Mouse (Mus musculus) layer of hippocampus, adult 11-12 months (tissue): ENCODE results near the gene Ly6g6e.
"Not testable (repeated sequence)": the region's sequence is repeated elsewhere in the genome, so short reads cannot be mapped to it uniquely, and the experiment has no call there.

Source experiments
- DNase-seq: peaks from one replicate; pipeline ENCODE4 v3.0.0; 2022; ENCODE audit warnings: low spot score

Gene Ly6g6e

GRCm38 (mm10) chr17:35103221-35103690 is 26.6 kb downstream of the Ly6g6e start:
- DNase-seq: no peak

GRCm38 (mm10) chr17:35104079-35104478 is 27.4 kb downstream of the Ly6g6e start:
- DNase-seq: no peak

- no peak for DNase-seq
Observed at GRCm38 (mm10) chr17:35104754-35105153, 28.1 kb downstream of the Ly6g6e start.

- DNase-seq: no peak
Observed at GRCm38 (mm10) chr17:35105740-35106389, 29.2 kb downstream of the Ly6g6e start.

- DNase-seq: no peak
Observed at GRCm38 (mm10) chr17:35106522-35106921, 29.8 kb downstream of the Ly6g6e start.

- DNase-seq: no peak
Observed at GRCm38 (mm10) chr17:35108097-35108496, 31.4 kb downstream of the Ly6g6e start, which contains the start of gene Ly6g5c. Ly6g5c (plus strand) TSS chr17:35108279.

- no peak for DNase-seq
Observed at GRCm38 (mm10) chr17:35111774-35112173, 35.1 kb downstream of the Ly6g6e start.

- no peak for DNase-seq
Observed at GRCm38 (mm10) chr17:35115046-35116019, 38.6 kb downstream of the Ly6g6e start, which contains the start of gene Ly6g5b. Ly6g5b (minus strand) TSS chr17:35115428.

GRCm38 (mm10) chr17:35120745-35121142 is 44.0 kb downstream of the Ly6g6e start:
- DNase-seq: no peak

GRCm38 (mm10) chr17:35121143-35121799 is 44.6 kb downstream of the Ly6g6e start, which contains the start of gene Gpank1:
Gpank1 (plus strand) TSS chr17:35121455.
- peak; percentile 97 for DNase-seq

- peak; percentile 75 for DNase-seq
Observed at GRCm38 (mm10) chr17:35121871-35122303, 45.2 kb downstream of the Ly6g6e start, which contains the start of gene Csnk2b. Csnk2b (minus strand) TSS chr17:35122053.

- not testable (repeated sequence) for DNase-seq
Observed at GRCm38 (mm10) chr17:35123287-35123686, 46.6 kb downstream of the Ly6g6e start.

- DNase-seq: not testable (repeated sequence)
Observed at GRCm38 (mm10) chr17:35124261-35124896, 47.7 kb downstream of the Ly6g6e start.

- DNase-seq: no peak
Observed at GRCm38 (mm10) chr17:35125081-35125480, 48.4 kb downstream of the Ly6g6e start.

- DNase-seq: no peak
Observed at GRCm38 (mm10) chr17:35125578-35125977, 48.9 kb downstream of the Ly6g6e start.

GRCm38 (mm10) chr17:35126206-35126611 is 49.5 kb downstream of the Ly6g6e start, which contains the start of gene D17H6S53E:
D17H6S53E (plus strand) TSS chr17:35126373.
- peak; percentile 63 for DNase-seq

- no peak for DNase-seq
Observed at GRCm38 (mm10) chr17:35127017-35127416, 50.3 kb downstream of the Ly6g6e start.
